Mouse (Mus musculus) c-Kit-positive CD71-positive TER-119-positive erythroid progenitor cells, embryonic 14.5 days (primary cell): ENCODE measurements around the gene Dnajc5.

Experiments
- DNase-seq: peaks from one replicate; pipeline ENCODE4 v3.0.0-alpha.2; 2013; ENCODE audit warnings: low spot score

The Dnajc5 gene

GRCm38 (mm10) chr2:181589011-181589731 lies 68.9 kb downstream of the Dnajc5 start:
- DNase-seq: no peak

- no peak for DNase-seq
Measured at GRCm38 (mm10) chr2:181589732-181590105, 69.4 kb downstream of the Dnajc5 start.

DNA sequence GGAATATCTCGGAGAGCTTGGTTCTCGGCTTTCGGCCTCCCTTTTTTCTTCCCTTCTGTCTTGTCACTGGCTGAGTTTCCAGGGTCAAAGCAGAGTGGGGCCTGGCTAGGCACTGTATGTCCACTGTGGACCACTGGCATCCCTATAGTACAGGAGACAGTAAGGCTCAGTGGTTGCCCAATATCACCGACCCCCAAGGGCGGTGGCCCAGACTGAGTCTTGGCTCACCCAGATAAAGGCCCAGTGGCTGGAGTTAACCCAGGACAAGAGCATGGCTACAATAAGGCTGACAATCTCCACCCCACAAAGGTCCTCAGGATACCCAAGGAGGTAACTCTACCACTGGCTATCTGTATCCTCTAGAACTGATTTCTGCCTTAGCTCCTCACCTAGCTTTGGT lies 70.2 kb downstream of the Dnajc5 start:
- no peak for DNase-seq

GRCm38 (mm10) chr2:181591528-181592085 lies 71.3 kb downstream of the Dnajc5 start, which contains the start of gene Prpf6:
Gene Prpf6 (plus strand): TSS chr2:181591868.
- no peak for DNase-seq

GRCm38 (mm10) chr2:181592231-181593041 lies 72.2 kb downstream of the Dnajc5 start, which contains the start of gene Zfp512b:
Gene Zfp512b (minus strand): TSS chr2:181592803.
- DNase-seq: no peak

GRCm38 (mm10) chr2:181593042-181593421 lies 72.7 kb downstream of the Dnajc5 start:
- DNase-seq: no peak

DNA sequence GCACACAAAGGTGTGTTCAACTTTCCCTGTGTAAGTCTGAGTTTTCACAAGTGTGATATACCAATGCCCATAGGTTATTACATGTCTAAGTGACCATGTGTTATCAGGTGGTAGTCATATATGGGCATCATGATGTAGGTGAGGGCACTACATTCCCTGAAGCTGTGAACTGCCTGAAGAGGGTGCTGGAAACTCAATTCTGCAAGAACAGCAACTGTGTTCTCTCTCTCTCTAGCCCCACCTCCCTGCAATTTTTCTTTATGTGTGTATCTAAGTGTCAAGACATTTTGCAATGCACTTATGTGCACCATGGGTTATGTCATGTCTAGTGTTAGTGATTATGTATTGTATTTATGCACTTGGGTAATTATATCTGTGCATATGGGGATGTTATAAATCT lies 73.7 kb downstream of the Dnajc5 start:
- no peak for DNase-seq

DNA sequence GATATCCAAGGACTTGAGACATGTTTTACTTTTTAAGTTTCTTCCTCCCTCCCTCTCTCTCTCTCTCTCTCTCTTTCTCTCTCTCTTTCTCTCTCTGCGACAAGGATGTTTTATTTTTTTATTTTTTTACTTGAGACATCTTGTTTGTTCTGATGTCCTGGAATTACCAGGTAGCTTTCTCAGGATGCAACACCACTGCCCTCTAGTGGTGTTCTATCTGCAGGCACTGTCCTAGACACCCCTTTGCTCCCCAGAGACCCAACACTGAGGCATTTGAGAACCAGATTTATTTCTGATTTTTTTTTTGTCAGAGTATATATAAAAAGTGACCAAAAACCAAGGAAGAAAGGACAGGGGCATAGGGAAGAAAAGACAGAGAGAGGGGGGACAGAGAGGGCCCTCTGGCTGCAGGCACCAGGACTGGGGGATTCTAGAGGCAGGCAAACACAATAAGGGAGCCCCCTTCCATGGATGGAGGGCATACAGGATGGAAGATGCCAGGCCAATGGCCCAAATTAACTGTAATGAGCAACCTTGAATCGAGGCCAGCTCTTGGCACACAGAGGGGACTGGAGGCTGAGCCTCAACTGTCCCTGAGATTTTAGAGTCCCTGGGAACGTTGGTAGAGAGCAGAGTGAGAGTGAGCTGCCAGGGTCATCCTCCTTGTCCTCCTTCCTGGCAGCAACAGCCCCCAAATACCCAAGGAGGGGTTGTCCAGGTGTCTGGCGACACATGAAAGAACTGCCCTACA lies 74.8 kb downstream of the Dnajc5 start:
- no peak for DNase-seq

DNA sequence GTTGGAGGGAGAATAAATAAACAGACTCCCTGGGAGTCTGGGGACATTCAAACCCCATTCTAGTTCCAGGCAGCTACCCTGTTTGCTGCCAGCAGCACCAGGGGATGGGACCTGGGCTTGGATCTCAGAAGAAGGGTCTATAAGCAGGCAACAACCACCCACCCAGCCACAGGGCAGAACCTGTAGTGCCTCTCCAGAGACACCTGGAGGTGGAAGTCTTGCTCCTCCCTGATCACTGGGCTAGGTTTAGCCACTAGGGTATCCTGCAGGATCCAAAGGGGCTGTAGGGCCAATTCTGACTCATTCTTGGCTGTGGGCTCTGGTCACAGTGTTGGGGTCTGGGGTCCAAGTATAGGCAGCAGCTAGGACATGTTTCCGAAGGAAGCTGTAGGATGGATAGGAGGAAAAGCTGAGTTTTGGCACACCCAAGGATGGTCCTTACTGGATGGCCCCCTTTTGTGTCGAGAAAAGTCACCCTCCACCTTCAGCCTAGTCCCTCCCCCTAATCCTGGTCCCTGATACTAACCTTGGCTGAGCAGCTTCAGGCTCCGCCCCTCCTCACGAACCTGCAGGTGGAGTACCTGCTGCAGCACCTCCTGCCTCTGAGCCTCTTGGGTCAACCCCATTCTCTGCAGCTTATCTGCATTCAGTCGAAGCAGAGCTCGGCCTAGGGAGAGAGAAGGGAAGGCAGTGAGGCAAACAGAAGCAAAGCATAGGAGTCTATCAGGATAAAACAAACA lies 76.1 kb downstream of the Dnajc5 start:
- no peak for DNase-seq

- no peak for DNase-seq
Measured at GRCm38 (mm10) chr2:181597378-181598061, 77.2 kb downstream of the Dnajc5 start.

DNA sequence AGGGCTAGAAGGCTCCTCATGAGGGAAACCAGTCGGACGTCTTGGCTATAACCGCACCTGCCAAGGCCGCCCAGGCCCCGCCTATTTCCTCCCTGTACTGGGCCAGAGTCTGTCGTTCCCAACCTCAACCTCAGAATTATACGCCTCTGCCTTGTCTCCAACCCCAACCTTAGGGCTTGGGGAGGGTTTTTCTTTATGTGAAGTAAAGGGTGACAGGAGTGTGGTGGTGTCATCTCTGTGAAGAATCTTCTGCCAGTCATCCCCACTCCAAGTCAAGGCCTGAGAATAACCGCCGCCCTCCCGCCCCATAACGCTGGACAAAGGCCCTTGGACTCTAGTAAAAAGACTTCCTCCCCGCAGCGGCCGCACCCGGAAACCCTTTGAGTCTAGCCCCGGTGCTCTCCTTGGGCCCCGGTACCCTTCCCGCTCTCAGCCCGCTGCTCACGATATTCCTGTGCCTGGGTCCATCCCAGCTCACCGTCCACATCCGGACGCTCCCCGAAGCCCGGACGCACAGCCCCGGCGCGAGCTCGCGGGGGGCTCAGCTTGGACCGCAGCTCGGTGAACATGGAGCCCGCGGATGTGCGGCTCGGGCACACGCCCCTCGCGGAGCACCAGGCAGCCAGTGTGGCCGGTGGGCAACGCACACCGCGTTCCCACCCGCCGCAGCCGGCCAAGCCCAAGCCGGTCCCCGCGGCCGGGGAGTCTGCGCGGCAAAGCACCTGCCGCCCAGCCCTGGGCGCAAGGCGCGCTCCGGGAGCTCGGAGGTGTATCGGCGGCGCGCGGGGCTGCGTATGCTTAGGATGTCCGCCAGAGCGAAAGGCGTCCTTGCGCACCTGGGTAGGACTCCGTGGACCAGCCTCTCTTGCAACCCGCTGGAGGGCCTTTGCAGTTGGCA lies 78.4 kb downstream of the Dnajc5 start, which contains the start of gene Samd10:
Samd10 (minus strand) TSS at position 759 of the 898 bp plus-strand sequence.
- DNase-seq: no peak

- DNase-seq: no peak
Measured at GRCm38 (mm10) chr2:181600226-181600758, 80.0 kb downstream of the Dnajc5 start.

GRCm38 (mm10) chr2:181600828-181601750 lies 80.8 kb downstream of the Dnajc5 start:
- DNase-seq: peak; percentile 95

GRCm38 (mm10) chr2:181601751-181602145 lies 81.5 kb downstream of the Dnajc5 start:
- DNase-seq: no peak

DNA sequence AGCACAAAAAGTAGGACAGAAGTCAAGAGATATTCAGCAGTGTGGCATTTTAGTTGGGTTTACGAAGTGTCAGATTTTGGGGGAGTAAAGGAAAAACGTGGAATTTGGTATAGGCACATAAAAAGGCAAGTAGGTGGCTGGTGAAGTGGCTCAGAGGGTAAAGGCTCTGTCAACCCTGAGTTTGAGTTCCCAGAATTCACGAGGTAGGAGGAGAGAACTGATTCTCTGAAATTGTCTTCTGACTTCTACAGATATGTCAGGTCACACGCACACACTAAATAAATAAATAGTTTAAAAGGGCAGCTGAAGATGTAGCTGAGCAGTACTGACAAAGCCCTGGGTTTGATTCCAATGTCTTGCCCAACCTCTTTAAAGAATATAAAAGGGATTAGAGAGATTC lies 82.1 kb downstream of the Dnajc5 start:
- peak; percentile 65 for DNase-seq
